Mouse (Mus musculus): Measurements from ENCODE around the gene Habp4. TPM values are rescaled to one million over a fixed set of nuclear protein-coding genes. Genes with fewer than 3 reads are reported as not detected.
A peak's percentile ranks its signal among the peaks of the same experiment; 100 is the strongest.

Gene Habp4
- polyA plus RNA-seq, 1 experiment = 7.0 TPM

- Histone ChIP-seq H3K36me3 (ENCODE audit: control insufficient read depth, insufficient read depth, low read length, poor library complexity, severe bottlenecking) (peaks cover 13% of the 10 kb centered on the region), H3K9ac (ENCODE audit: low read depth, poor library complexity, severe bottlenecking) (peak within 1 kb of the TSS; percentile 73), H3K27me3 (ENCODE audit: control insufficient read depth, insufficient read depth, low read length, poor library complexity, severe bottlenecking) (no peaks in the 10 kb centered on the region), H3K4me3 (ENCODE audit: low read depth, low read length) (peak within 1 kb of the TSS; percentile 80), H3K4me1 (ENCODE audit: control insufficient read depth, insufficient read depth, low read length) (no peaks in the 10 kb centered on the region), H3K27ac (ENCODE audit: insufficient read depth, low read length) (no peak within 1 kb of the TSS), H3K9me3 (replicated peaks; ENCODE audit: control insufficient read depth, insufficient read depth, low read length, poor library complexity, severe bottlenecking) (no peaks in the 10 kb centered on the region)
- TF ChIP-seq EP300 (IDR thresholded peaks at IDR 0.05; ENCODE audit: insufficient read depth, low read depth, low read length) (no peak), CTCF (IDR thresholded peaks at IDR 0.05; ENCODE audit: low read depth, low read length) (no peak), POLR2A (IDR thresholded peaks at IDR 0.05; ENCODE audit: insufficient read depth, low read length) (no peak)
Measured at GRCm38 (mm10) chr13:64128858-64129615, 32.6 kb upstream of the Habp4 start, which contains the start of gene Slc35d2. TSS of gene Slc35d2 (minus strand) at chr13:64129368.

DNA sequence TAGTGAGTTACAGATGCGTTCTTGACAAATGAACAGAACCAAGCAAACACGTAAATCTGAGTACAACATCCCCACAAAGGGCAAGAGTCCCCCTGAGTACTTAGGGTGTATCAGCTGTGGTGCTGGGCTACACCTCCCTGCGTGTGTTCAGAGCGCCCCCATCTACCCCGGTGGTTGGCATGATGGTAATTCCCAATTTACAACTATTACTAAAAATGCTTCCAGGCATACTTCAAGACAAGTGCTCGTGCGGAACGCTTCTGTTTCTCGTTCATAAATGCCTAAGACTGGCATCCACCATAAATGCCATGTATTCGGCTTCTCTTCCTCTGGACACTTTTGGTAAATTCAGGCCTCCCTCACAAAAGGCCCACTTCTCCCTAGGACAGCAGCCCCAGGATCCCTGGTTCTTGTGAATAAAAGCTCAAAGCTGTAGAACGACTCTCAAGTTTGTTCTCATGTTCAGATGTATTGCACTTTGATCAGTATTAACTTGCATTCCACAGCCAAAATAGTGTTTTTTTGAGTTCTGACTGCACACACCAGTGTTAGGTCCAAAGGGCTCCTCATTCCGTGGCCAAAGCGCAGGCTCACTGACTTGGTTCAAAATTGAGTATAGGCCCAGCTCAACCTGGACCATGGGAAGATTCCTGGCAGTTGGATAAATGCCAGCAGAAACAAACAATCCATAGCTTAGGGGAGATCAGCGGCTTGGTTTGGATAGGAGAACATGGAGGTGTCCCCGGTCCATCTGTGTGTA, 31.8 kb upstream of the Habp4 start:
- Histone ChIP-seq H3K27me3 (ENCODE audit: control insufficient read depth, insufficient read depth, low read length, poor library complexity, severe bottlenecking) (no peaks in the 10 kb centered on the region), H3K9me3 (replicated peaks; ENCODE audit: control insufficient read depth, insufficient read depth, low read length, poor library complexity, severe bottlenecking) (no peaks in the 10 kb centered on the region), H3K36me3 (ENCODE audit: control insufficient read depth, insufficient read depth, low read length, poor library complexity, severe bottlenecking) (peaks cover 20% of the 10 kb centered on the region), H3K27ac (ENCODE audit: insufficient read depth, low read length) (no peak overlapping the region), H3K4me3 (ENCODE audit: low read depth, low read length) (peak overlapping the region; percentile 55), H3K4me1 (ENCODE audit: control insufficient read depth, insufficient read depth, low read length) (no peaks in the 10 kb centered on the region), H3K9ac (ENCODE audit: low read depth, poor library complexity, severe bottlenecking) (peak overlapping the region; percentile 73)
- TF ChIP-seq POLR2A (IDR thresholded peaks at IDR 0.05; ENCODE audit: insufficient read depth, low read length) (no peak), EP300 (IDR thresholded peaks at IDR 0.05; ENCODE audit: insufficient read depth, low read depth, low read length) (no peak), CTCF (IDR thresholded peaks at IDR 0.05; ENCODE audit: low read depth, low read length) (peak; percentile 48)

DNA sequence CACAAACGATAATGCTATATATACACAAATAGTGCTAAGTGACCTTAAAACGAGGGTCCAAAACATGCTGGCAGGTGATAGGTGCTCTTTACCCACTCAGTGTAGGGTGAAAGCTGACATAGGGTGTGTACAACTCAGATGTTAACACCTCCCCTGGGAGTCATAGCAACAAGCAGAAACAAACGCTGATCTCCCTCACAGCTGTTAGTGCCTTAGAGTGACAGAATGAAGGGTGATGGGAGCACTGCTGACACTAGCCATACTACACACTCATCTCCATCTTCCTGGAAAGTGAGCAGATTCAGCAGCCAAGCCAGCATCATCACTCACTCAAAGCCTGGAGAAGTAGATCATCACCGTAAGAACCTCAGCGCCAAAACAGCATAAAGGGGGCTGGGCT, 11.5 kb upstream of the Habp4 start:
- peaks cover 4% of the 10 kb centered on the region; the same call in 1 of the 2 replicates for H3K36me3 ChIP-seq (ENCODE audit: control insufficient read depth, insufficient read depth, low read length, poor library complexity, severe bottlenecking)
- H3K27me3 ChIP-seq (ENCODE audit: control insufficient read depth, insufficient read depth, low read length, poor library complexity, severe bottlenecking) = no peaks in the 10 kb centered on the region
- no peak overlapping the region for H3K9ac ChIP-seq (ENCODE audit: low read depth, poor library complexity, severe bottlenecking)
- TF ChIP-seq CTCF (IDR thresholded peaks at IDR 0.05; ENCODE audit: low read depth, low read length) (no peak), POLR2A (IDR thresholded peaks at IDR 0.05; ENCODE audit: insufficient read depth, low read length) (no peak), EP300 (IDR thresholded peaks at IDR 0.05; ENCODE audit: insufficient read depth, low read depth, low read length) (no peak)
- no peak overlapping the region for H3K27ac ChIP-seq (ENCODE audit: insufficient read depth, low read length)
- peak overlapping the region; percentile 12; the same call in 1 of the 2 replicates for H3K4me3 ChIP-seq (ENCODE audit: low read depth, low read length)
- no peaks in the 10 kb centered on the region for H3K9me3 ChIP-seq (replicated peaks; ENCODE audit: control insufficient read depth, insufficient read depth, low read length, poor library complexity, severe bottlenecking)
- peaks cover 2% of the 10 kb centered on the region for H3K4me1 ChIP-seq (ENCODE audit: control insufficient read depth, insufficient read depth, low read length)

DNA sequence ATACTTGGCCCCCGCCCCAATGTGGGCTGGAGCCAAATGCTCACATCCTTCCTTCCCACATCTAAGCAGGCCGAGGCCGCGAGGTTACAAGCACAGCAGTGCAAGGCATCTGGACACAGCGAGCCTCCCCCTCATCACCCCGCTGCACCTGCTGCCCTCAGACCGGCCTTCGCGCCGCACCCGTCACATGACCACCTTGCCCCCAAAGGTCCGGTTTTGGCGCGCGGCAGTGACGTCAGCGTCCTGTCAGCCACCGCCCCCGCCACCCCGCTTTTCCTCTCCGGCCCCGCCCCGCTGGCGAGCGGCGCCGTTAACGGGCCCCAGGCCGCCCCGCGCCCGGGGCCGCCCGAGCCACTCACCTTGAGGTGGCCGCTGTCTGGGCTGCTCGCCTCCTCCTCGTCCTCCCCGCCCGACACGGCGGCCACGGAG, 9.4 kb upstream of the Habp4 start:
- Histone ChIP-seq H3K27ac (ENCODE audit: insufficient read depth, low read length) (peak overlapping the region; percentile 51; the same call in 1 of the 2 replicates), H3K27me3 (ENCODE audit: control insufficient read depth, insufficient read depth, low read length, poor library complexity, severe bottlenecking) (no peaks in the 10 kb centered on the region), H3K4me1 (ENCODE audit: control insufficient read depth, insufficient read depth, low read length) (peaks cover 2% of the 10 kb centered on the region), H3K4me3 (ENCODE audit: low read depth, low read length) (peak overlapping the region; percentile 81), H3K9me3 (replicated peaks; ENCODE audit: control insufficient read depth, insufficient read depth, low read length, poor library complexity, severe bottlenecking) (no peaks in the 10 kb centered on the region), H3K36me3 (ENCODE audit: control insufficient read depth, insufficient read depth, low read length, poor library complexity, severe bottlenecking) (no peaks in the 10 kb centered on the region), H3K9ac (ENCODE audit: low read depth, poor library complexity, severe bottlenecking) (peak overlapping the region; percentile 89)
- TF ChIP-seq EP300 (IDR thresholded peaks at IDR 0.05; ENCODE audit: insufficient read depth, low read depth, low read length) = peak; percentile 57; the same call in 1 of the 2 replicates
- TF ChIP-seq CTCF (IDR thresholded peaks at IDR 0.05; ENCODE audit: low read depth, low read length) = no peak
- no peak for TF ChIP-seq POLR2A (IDR thresholded peaks at IDR 0.05; ENCODE audit: insufficient read depth, low read length)

DNA sequence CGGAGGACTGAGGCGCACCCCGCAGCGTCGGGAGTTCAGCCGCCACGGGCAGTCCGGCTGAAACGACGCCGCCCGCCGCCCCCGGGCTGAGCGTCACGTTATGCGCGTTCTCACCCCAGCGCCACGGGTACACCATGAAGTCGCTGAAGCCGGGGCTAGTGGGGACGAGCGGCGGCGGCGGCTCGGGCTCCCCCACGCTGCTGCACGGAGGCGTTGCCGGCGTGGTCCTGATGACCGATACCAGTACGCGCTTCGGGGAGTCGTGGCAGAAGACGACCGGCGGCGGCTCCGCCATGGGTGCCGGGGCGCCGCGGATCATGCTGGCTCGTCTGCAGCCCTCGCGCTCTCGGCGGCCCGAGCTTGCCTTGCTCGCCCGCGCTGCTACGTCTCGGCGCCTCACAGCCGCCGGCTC, 8.9 kb upstream of the Habp4 start:
- H3K36me3 ChIP-seq (ENCODE audit: control insufficient read depth, insufficient read depth, low read length, poor library complexity, severe bottlenecking) = no peaks in the 10 kb centered on the region
- no peaks in the 10 kb centered on the region for H3K9me3 ChIP-seq (replicated peaks; ENCODE audit: control insufficient read depth, insufficient read depth, low read length, poor library complexity, severe bottlenecking)
- TF ChIP-seq EP300 (IDR thresholded peaks at IDR 0.05; ENCODE audit: insufficient read depth, low read depth, low read length) (no peak), POLR2A (IDR thresholded peaks at IDR 0.05; ENCODE audit: insufficient read depth, low read length) (no peak), CTCF (IDR thresholded peaks at IDR 0.05; ENCODE audit: low read depth, low read length) (no peak)
- H3K4me1 ChIP-seq (ENCODE audit: control insufficient read depth, insufficient read depth, low read length) = peaks cover 2% of the 10 kb centered on the region
- H3K27ac ChIP-seq (ENCODE audit: insufficient read depth, low read length) = peak overlapping the region; percentile 51
- H3K27me3 ChIP-seq (ENCODE audit: control insufficient read depth, insufficient read depth, low read length, poor library complexity, severe bottlenecking) = no peaks in the 10 kb centered on the region
- peak overlapping the region; percentile 89 for H3K9ac ChIP-seq (ENCODE audit: low read depth, poor library complexity, severe bottlenecking)
- peak overlapping the region; percentile 81 for H3K4me3 ChIP-seq (ENCODE audit: low read depth, low read length)

Measured in ES-Bruce4 (cell line).